Comparison of ENCODE assay signal across 18 mouse cellular contexts in genomic region chr11:100964180-100964579, GRCm38 (mm10). TPM values are rescaled to one million over a fixed set of nuclear protein-coding genes. Genes with fewer than 3 reads are reported as not detected.
A peak's percentile ranks its signal among the peaks of the same experiment; 100 is the strongest.
DNase-seq lines count a peak whose midpoint lies in the region; ATAC-seq and TF ChIP-seq lines count a peak whose summit lies in the region.
"Had no signal": no experiment of that assay in that cellular context is flagged by ENCODE, and none has a peak within 500 bp of the region (broad histone marks: within the 10 kb centered on the region; RNA-seq: fewer than 3 reads in every experiment).

No protein-coding gene starts in this region.

- no peak overlapping the region for H3K9ac ChIP-seq in intestine, embryonic 15.5 days
- H3K9ac ChIP-seq in intestine, embryonic 16.5 days (ENCODE audit: low read depth, low read length): no peak overlapping the region
- no peak overlapping the region for H3K9ac ChIP-seq in embryonic facial prominence, embryonic 14.5 days (ENCODE audit: low read depth, low read length)
- no peak overlapping the region for H3K9ac ChIP-seq in stomach, embryonic 14.5 days (replicated peaks; ENCODE audit: low read depth, low read length)
- H3K9ac ChIP-seq: hindbrain, embryonic 15.5 days; liver, embryonic 14.5 days; neural tube, embryonic 12.5 days had no signal

- 84% methylated on average over 7 of the region's 7 CpGs for WGBS in intestine, embryonic 15.5 days
- WGBS in intestine, embryonic 16.5 days: 83% methylated on average over 7 of the region's 7 CpGs
- whole genome bisulfite sequencing in embryonic facial prominence, embryonic 14.5 days: 78% methylated on average over 7 of the region's 7 CpGs
- 83% methylated on average over 7 of the region's 7 CpGs for WGBS in stomach, embryonic 14.5 days
- 98% methylated on average over 7 of the region's 7 CpGs for WGBS in thymus, adult 2 months

- no peak; the same call in 1 of the 2 replicates for TF ChIP-seq CTCF in thymus, adult 2 months (IDR thresholded peaks at IDR 0.05; ENCODE audit: borderline replicate concordance, control insufficient read depth, extremely low read depth, insufficient read depth, low read length, poor library complexity)

- H3K27ac ChIP-seq in intestine, embryonic 15.5 days: 0 out of 2 replicates have a peak overlapping the region, but pooled peaks have one; percentile 8
- H3K27ac ChIP-seq in intestine, embryonic 16.5 days (ENCODE audit: low read length): no peak overlapping the region
- H3K27ac ChIP-seq in embryonic facial prominence, embryonic 14.5 days (replicated peaks; ENCODE audit: low read depth, low read length): peak overlapping the region; percentile 24; the same call in 1 of the 2 replicates
- peak overlapping the region; percentile 18 for H3K27ac ChIP-seq in stomach, embryonic 14.5 days (ENCODE audit: low read length)
- no peak overlapping the region for H3K27ac ChIP-seq in thymus, adult 2 months (ENCODE audit: control insufficient read depth, insufficient read depth, low read length)
- H3K27ac ChIP-seq: hindbrain, embryonic 15.5 days; liver, embryonic 14.5 days; macrophage; neural tube, embryonic 12.5 days had no signal

- ATAC-seq in intestine, embryonic 15.5 days: no peak
- ATAC-seq in intestine, embryonic 16.5 days: no peak
- ATAC-seq in embryonic facial prominence, embryonic 14.5 days (ENCODE audit: low read depth): no peak
- ATAC-seq in stomach, embryonic 14.5 days (ENCODE audit: insufficient number of reproducible peaks, insufficient read depth, low FRiP score, low read depth): no peak
- ATAC-seq: midbrain, embryonic 16.5 days had no signal

- no peak overlapping the region for H3K4me2 ChIP-seq in intestine, embryonic 15.5 days (replicated peaks)
- no peak overlapping the region for H3K4me2 ChIP-seq in intestine, embryonic 16.5 days (ENCODE audit: low read depth, low read length)
- H3K4me2 ChIP-seq in embryonic facial prominence, embryonic 14.5 days (ENCODE audit: low read depth, low read length): no peak overlapping the region
- H3K4me2 ChIP-seq in stomach, embryonic 14.5 days (replicated peaks; ENCODE audit: low read depth, low read length): no peak overlapping the region
- H3K4me2 ChIP-seq: hindbrain, embryonic 15.5 days; neural tube, embryonic 12.5 days had no signal

- peak; percentile 14 for DNase-seq in gastrocnemius, postnatal 10 days
- DNase-seq in gastrocnemius, postnatal 4 days (ENCODE audit: low spot score in 2 of 2): no peak
- DNase-seq in embryonic facial prominence, embryonic 14.5 days (ENCODE audit: low spot score): no peak
- DNase-seq in thymus, adult 2 months: no peak
- DNase-seq: cerebellum, postnatal 14 days; kidney, adult 8-10 months; kidney, postnatal 36 days; layer of hippocampus, postnatal 36 days; left cerebral cortex, postnatal 4 days; right cerebral cortex, postnatal 14 days had no signal

- no peaks in the 10 kb centered on the region for H3K36me3 ChIP-seq in intestine, embryonic 15.5 days
- no peaks in the 10 kb centered on the region for H3K36me3 ChIP-seq in intestine, embryonic 16.5 days (ENCODE audit: control insufficient read depth, insufficient read depth, low read length)
- 0 out of 2 replicates have a peak, but pooled peaks cover under 1% of the 10 kb centered on the region for H3K36me3 ChIP-seq in embryonic facial prominence, embryonic 14.5 days (ENCODE audit: control insufficient read depth, insufficient read depth, low read length)
- H3K36me3 ChIP-seq in stomach, embryonic 14.5 days (ENCODE audit: control insufficient read depth, insufficient read depth, low read length): no peaks in the 10 kb centered on the region; the same call in 1 of the 2 replicates
- no peaks in the 10 kb centered on the region for H3K36me3 ChIP-seq in thymus, adult 2 months (ENCODE audit: control insufficient read depth, insufficient read depth, low read length)
- H3K36me3 ChIP-seq: hindbrain, embryonic 15.5 days; neural tube, embryonic 12.5 days had no signal

- no peaks in the 10 kb centered on the region for H3K9me3 ChIP-seq in intestine, embryonic 15.5 days
- no peaks in the 10 kb centered on the region for H3K9me3 ChIP-seq in intestine, embryonic 16.5 days (ENCODE audit: control insufficient read depth, low read length)
- no peaks in the 10 kb centered on the region for H3K9me3 ChIP-seq in embryonic facial prominence, embryonic 14.5 days (ENCODE audit: control insufficient read depth, low read length)
- no peaks in the 10 kb centered on the region for H3K9me3 ChIP-seq in stomach, embryonic 14.5 days (ENCODE audit: control insufficient read depth, low read depth, low read length)
- H3K9me3 ChIP-seq: hindbrain, embryonic 15.5 days; neural tube, embryonic 12.5 days had no signal

- no peak overlapping the region for H3K4me3 ChIP-seq in intestine, embryonic 15.5 days (replicated peaks)
- H3K4me3 ChIP-seq in intestine, embryonic 16.5 days (ENCODE audit: low read length): no peak overlapping the region
- no peak overlapping the region for H3K4me3 ChIP-seq in embryonic facial prominence, embryonic 14.5 days (ENCODE audit: low read depth, low read length)
- no peak overlapping the region for H3K4me3 ChIP-seq in stomach, embryonic 14.5 days (ENCODE audit: low read depth, low read length)
- H3K4me3 ChIP-seq in thymus, adult 2 months (ENCODE audit: control insufficient read depth, insufficient read depth, low read length): no peak overlapping the region
- H3K4me3 ChIP-seq: hindbrain, embryonic 15.5 days; neural tube, embryonic 12.5 days had no signal

- peaks cover 48% of the 10 kb centered on the region for H3K4me1 ChIP-seq in intestine, embryonic 15.5 days (replicated peaks)
- peaks cover 37% of the 10 kb centered on the region for H3K4me1 ChIP-seq in intestine, embryonic 16.5 days (ENCODE audit: control insufficient read depth, insufficient read depth, low read length)
- peaks cover 35% of the 10 kb centered on the region for H3K4me1 ChIP-seq in embryonic facial prominence, embryonic 14.5 days (ENCODE audit: control insufficient read depth, insufficient read depth, low read length)
- H3K4me1 ChIP-seq in stomach, embryonic 14.5 days (ENCODE audit: control insufficient read depth, insufficient read depth, low read length): peaks cover 58% of the 10 kb centered on the region
- peaks cover 2% of the 10 kb centered on the region for H3K4me1 ChIP-seq in thymus, adult 2 months (replicated peaks; ENCODE audit: control insufficient read depth, insufficient read depth, low read length)

- TF ChIP-seq POLR2A in thymus, adult 2 months (IDR thresholded peaks at IDR 0.05; ENCODE audit: control insufficient read depth, extremely low read depth, insufficient read depth, low read length, poor library complexity): no peak

- H3K27me3 ChIP-seq in intestine, embryonic 15.5 days (replicated peaks): peaks cover under 1% of the 10 kb centered on the region; the same call in 1 of the 2 replicates
- peaks cover 2% of the 10 kb centered on the region; the same call in 1 of the 2 replicates for H3K27me3 ChIP-seq in intestine, embryonic 16.5 days (replicated peaks; ENCODE audit: control insufficient read depth, insufficient read depth, low read length)
- peaks cover 10% of the 10 kb centered on the region for H3K27me3 ChIP-seq in embryonic facial prominence, embryonic 14.5 days (replicated peaks; ENCODE audit: control insufficient read depth, insufficient read depth, low read length)
- H3K27me3 ChIP-seq in stomach, embryonic 14.5 days (ENCODE audit: control insufficient read depth, insufficient read depth, low read length): no peaks in the 10 kb centered on the region
- peaks cover 5% of the 10 kb centered on the region; the same call in 1 of the 2 replicates for H3K27me3 ChIP-seq in thymus, adult 2 months (ENCODE audit: control insufficient read depth, insufficient read depth, low read length)

RNA-seq across cellular contexts. Expression of gene Cavin1, which starts 6.5 kb away (rescaled TPM):
- 100 to 1,000 TPM; 279 to 309 TPM for total RNA-seq in gastrocnemius, postnatal 10 days (2021)
- total RNA-seq in gastrocnemius, postnatal 4 days (2021): 100 to 1,000 TPM; 385 to 413 TPM
- 223 and 237 TPM in 2 replicates for polyA plus RNA-seq in intestine, embryonic 15.5 days (2015; fragmentation: Nextera tagmentation; extraction: Ambion mirVana)
- polyA plus RNA-seq in intestine, embryonic 16.5 days (2015; fragmentation: Nextera tagmentation; extraction: Ambion mirVana): 214 and 221 TPM in 2 replicates
- 145 and 160 TPM in 2 replicates for polyA plus RNA-seq in embryonic facial prominence, embryonic 14.5 days (2014; fragmentation: Nextera tagmentation; extraction: Ambion mirVana)
- polyA plus RNA-seq in stomach, embryonic 14.5 days (2014; fragmentation: Nextera tagmentation; extraction: Ambion mirVana): 136 and 158 TPM in 2 replicates
- 18.9 and 22.4 TPM in 2 replicates for polyA plus RNA-seq in thymus, adult 2 months (2012; rRNA removed)

RNA-seq across cellular contexts. Expression of gene Stat3, which starts 24.8 kb away (rescaled TPM):
- total RNA-seq in gastrocnemius, postnatal 10 days (2021): 10 to 100 TPM; 49.1 to 56.7 TPM
- 10 to 100 TPM; 71.5 to 75.1 TPM for total RNA-seq in gastrocnemius, postnatal 4 days (2021)
- 45.8 and 48.9 TPM in 2 replicates for polyA plus RNA-seq in intestine, embryonic 15.5 days (2015; fragmentation: Nextera tagmentation; extraction: Ambion mirVana)
- polyA plus RNA-seq in intestine, embryonic 16.5 days (2015; fragmentation: Nextera tagmentation; extraction: Ambion mirVana): 48.9 and 53.2 TPM in 2 replicates
- 71.4 and 82.9 TPM in 2 replicates for polyA plus RNA-seq in embryonic facial prominence, embryonic 14.5 days (2014; fragmentation: Nextera tagmentation; extraction: Ambion mirVana)
- polyA plus RNA-seq in stomach, embryonic 14.5 days (2014; fragmentation: Nextera tagmentation; extraction: Ambion mirVana): 43.5 and 44.8 TPM in 2 replicates
- polyA plus RNA-seq in thymus, adult 2 months (2012; rRNA removed): 140 and 147 TPM in 2 replicates

RNA-seq across cellular contexts. Expression of gene Atp6v0a1, which starts 45.1 kb away (rescaled TPM):
- 10 to 100 TPM; 52.9 to 59.9 TPM for total RNA-seq in gastrocnemius, postnatal 10 days (2021)
- 10 to 100 TPM; 70.3 to 73.5 TPM for total RNA-seq in gastrocnemius, postnatal 4 days (2021)
- 35.4 and 36.2 TPM in 2 replicates for polyA plus RNA-seq in intestine, embryonic 15.5 days (2015; fragmentation: Nextera tagmentation; extraction: Ambion mirVana)
- 38.8 and 43.3 TPM in 2 replicates for polyA plus RNA-seq in intestine, embryonic 16.5 days (2015; fragmentation: Nextera tagmentation; extraction: Ambion mirVana)
- polyA plus RNA-seq in embryonic facial prominence, embryonic 14.5 days (2014; fragmentation: Nextera tagmentation; extraction: Ambion mirVana): 35.0 and 37.9 TPM in 2 replicates
- polyA plus RNA-seq in stomach, embryonic 14.5 days (2014; fragmentation: Nextera tagmentation; extraction: Ambion mirVana): 38.4 and 42.0 TPM in 2 replicates
- polyA plus RNA-seq in thymus, adult 2 months (2012; rRNA removed): 35.9 and 39.7 TPM in 2 replicates

Comparison
In these comparisons a context has a peak if more than half of its experiments do, and no peak if none do; other contexts are left out.
1. H3K27ac ChIP-seq: peak in intestine, embryonic 15.5 days (single experiment), embryonic facial prominence, embryonic 14.5 days (single experiment) and stomach, embryonic 14.5 days (single experiment); none in intestine, embryonic 16.5 days (single experiment) and thymus, adult 2 months (single experiment).